Mouse (Mus musculus): ENCODE data around the gene Lman1l.

GRCm38 (mm10) chr9:57557215-57557614, 63.4 kb downstream of the Lman1l start:
- no peak for TF ChIP-seq CTCF (IDR thresholded peaks at IDR 0.05; ENCODE audit: low read depth)
- TF ChIP-seq EP300 (optimal IDR thresholded peaks at IDR 0.05) = no peak
